Mouse (Mus musculus): ENCODE data around the gene Slit3. TPM values are rescaled to one million over a fixed set of nuclear protein-coding genes. Genes with fewer than 3 reads are reported as not detected.

Gene Slit3
- total and polyA plus RNA-seq, 3 experiments, result 0.55 to 4.8 (median 2.8) TPM

- Histone ChIP-seq H3K9me3 (replicated peaks; ENCODE audit: low read length) (no peaks in the 10 kb centered on the region), H3K79me2 (replicated peaks; ENCODE audit: control insufficient read depth, extremely low read depth, insufficient read depth, poor library complexity, severe bottlenecking) (no peaks in the 10 kb centered on the region), H3K4me1 (ENCODE audit: control insufficient read depth in 1 of 2, insufficient read depth in 2 of 2) (peaks cover 0 to 14% of the 10 kb centered on the region in 2 experiments; a peak in 2 of 4 replicates), H3K4me2 (ENCODE audit: insufficient read depth, low read depth, poor library complexity, severe bottlenecking) (no peak overlapping the region), H3K27ac (ENCODE audit: insufficient read depth, low read depth) (no peak overlapping the region), H3K36me3 (replicated peaks in 1 of 2; ENCODE audit: control insufficient read depth in 1 of 2, insufficient read depth in 1 of 2, low read length in 1 of 2) (no peaks in the 10 kb centered on the region), H3K4me3 (replicated peaks in 1 of 3; ENCODE audit: low read depth in 2 of 3, low read length in 2 of 3, poor library complexity in 1 of 3) (no peak overlapping the region), H3K27me3 (replicated peaks) (peaks cover 2% of the 10 kb centered on the region), H3K9ac (ENCODE audit: insufficient read depth, low read depth) (no peak overlapping the region)
- DNase-seq (ENCODE audit: extremely low read depth), result no peak
- dilution Hi-C loops (cut with MboI; ENCODE audit: extremely low pct_ligation_motif_present, extremely low pct_unique_long_range_greater_than_20kb, low sequenced_read_pairs) (no loop called here), in situ Hi-C loops (cut with MboI; ENCODE audit: low pct_ligation_motif_present, low pct_unique_long_range_greater_than_20kb, low sequenced_read_pairs) (no loop called here)
- TF ChIP-seq MXI1 (IDR thresholded peaks at IDR 0.05; ENCODE audit: low read depth, low read length), result no peak
- TF ChIP-seq POLR2A (IDR thresholded peaks at IDR 0.05; ENCODE audit: low read depth, low read length), result no peak
- no peak for TF ChIP-seq MAX (IDR thresholded peaks at IDR 0.05; ENCODE audit: low read length)
- no peak for TF ChIP-seq KAT2A (IDR thresholded peaks at IDR 0.05; ENCODE audit: insufficient replicate concordance, low read length)
- no peak for TF ChIP-seq MYC (IDR thresholded peaks at IDR 0.05; ENCODE audit: low read depth, low read length)
- TF ChIP-seq ZKSCAN1 (IDR thresholded peaks at IDR 0.05; ENCODE audit: borderline replicate concordance, low read depth, low read length), result no peak
- no peak for TF ChIP-seq RCOR1 (conservative IDR thresholded peaks at IDR 0.05; ENCODE audit: low read depth, low read length)
Measured at GRCm38 (mm10) chr11:35601652-35602240, 480.7 kb downstream of the Slit3 start.

DNA sequence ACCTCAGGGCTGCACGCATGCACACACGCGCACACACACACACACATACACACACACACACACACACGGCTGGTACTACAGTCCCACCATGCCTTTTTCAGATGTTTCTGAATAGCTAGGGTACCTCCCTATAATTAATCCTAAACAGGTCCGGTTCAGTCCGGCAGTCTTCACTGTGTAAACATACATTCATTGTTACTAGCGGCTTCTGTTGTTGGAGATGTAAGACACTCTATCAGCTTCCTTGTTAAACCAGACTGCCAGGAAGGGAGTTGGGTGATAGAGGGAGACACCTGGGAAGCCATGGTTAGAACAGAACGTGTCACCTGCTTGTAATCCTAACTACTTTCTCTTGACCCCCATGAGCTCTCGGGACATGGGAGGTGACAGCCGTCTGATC lies 481.6 kb downstream of the Slit3 start:
- H3K27ac ChIP-seq (ENCODE audit: insufficient read depth, low read depth), result no peak overlapping the region
- H3K9ac ChIP-seq (ENCODE audit: insufficient read depth, low read depth), result no peak overlapping the region
- no peak overlapping the region for H3K4me3 ChIP-seq (replicated peaks in 1 of 3; ENCODE audit: low read depth in 2 of 3, low read length in 2 of 3, poor library complexity in 1 of 3)
- peaks cover 0 to 14% of the 10 kb centered on the region in 2 experiments; a peak in 2 of 4 replicates for H3K4me1 ChIP-seq (ENCODE audit: control insufficient read depth in 1 of 2, insufficient read depth in 2 of 2)
- no peaks in the 10 kb centered on the region for H3K79me2 ChIP-seq (replicated peaks; ENCODE audit: control insufficient read depth, extremely low read depth, insufficient read depth, poor library complexity, severe bottlenecking)
- H3K36me3 ChIP-seq (replicated peaks in 1 of 2; ENCODE audit: control insufficient read depth in 1 of 2, insufficient read depth in 1 of 2, low read length in 1 of 2), result no peaks in the 10 kb centered on the region
- no peaks in the 10 kb centered on the region for H3K9me3 ChIP-seq (replicated peaks; ENCODE audit: low read length)
- peaks cover 5% of the 10 kb centered on the region for H3K27me3 ChIP-seq (replicated peaks)
- dilution Hi-C loops (cut with MboI; ENCODE audit: extremely low pct_ligation_motif_present, extremely low pct_unique_long_range_greater_than_20kb, low sequenced_read_pairs) (no loop called here), in situ Hi-C loops (cut with MboI; ENCODE audit: low pct_ligation_motif_present, low pct_unique_long_range_greater_than_20kb, low sequenced_read_pairs) (no loop called here)
- H3K4me2 ChIP-seq (ENCODE audit: insufficient read depth, low read depth, poor library complexity, severe bottlenecking), result no peak overlapping the region
- TF ChIP-seq ZNF384 (IDR thresholded peaks at IDR 0.05; ENCODE audit: low read depth, low read length) (no peak), ETS1 (conservative IDR thresholded peaks at IDR 0.05; ENCODE audit: low read depth, low read length) (no peak), NRF1 (IDR thresholded peaks at IDR 0.05; ENCODE audit: low read depth, low read length) (no peak), RAD21 (IDR thresholded peaks at IDR 0.05; ENCODE audit: low read depth, low read length) (no peak), MAX (IDR thresholded peaks at IDR 0.05; ENCODE audit: low read length) (no peak), POLR2A (IDR thresholded peaks at IDR 0.05; ENCODE audit: low read depth, low read length) (no peak)
- no peak for DNase-seq (ENCODE audit: extremely low read depth)

GRCm38 (mm10) chr11:35603946-35604345 lies 482.9 kb downstream of the Slit3 start:
- dilution Hi-C loops (cut with MboI; ENCODE audit: extremely low pct_ligation_motif_present, extremely low pct_unique_long_range_greater_than_20kb, low sequenced_read_pairs) (no loop called here), in situ Hi-C loops (cut with MboI; ENCODE audit: low pct_ligation_motif_present, low pct_unique_long_range_greater_than_20kb, low sequenced_read_pairs) (no loop called here)
- H3K4me3 ChIP-seq (replicated peaks in 1 of 3; ENCODE audit: low read depth in 2 of 3, low read length in 2 of 3, poor library complexity in 1 of 3), result no peak overlapping the region
- no peaks in the 10 kb centered on the region for H3K79me2 ChIP-seq (replicated peaks; ENCODE audit: control insufficient read depth, extremely low read depth, insufficient read depth, poor library complexity, severe bottlenecking)
- H3K27ac ChIP-seq (ENCODE audit: insufficient read depth, low read depth), result no peak overlapping the region
- TF ChIP-seq BHLHE40 (IDR thresholded peaks at IDR 0.05; ENCODE audit: low read depth, low read length), result no peak
- no peak for TF ChIP-seq PAX5 (IDR thresholded peaks at IDR 0.05; ENCODE audit: low read length)
- TF ChIP-seq E2F4 (IDR thresholded peaks at IDR 0.05; ENCODE audit: insufficient replicate concordance, low read depth, low read length), result no peak
- peak; percentile 49 for TF ChIP-seq SMC3 (IDR thresholded peaks at IDR 0.05; ENCODE audit: low read depth, low read length)
- TF ChIP-seq GABPA (IDR thresholded peaks at IDR 0.05; ENCODE audit: insufficient replicate concordance, low read depth, low read length), result no peak
- TF ChIP-seq ZC3H11A (IDR thresholded peaks at IDR 0.05; ENCODE audit: low read depth, low read length), result no peak
- TF ChIP-seq RAD21 (IDR thresholded peaks at IDR 0.05; ENCODE audit: low read depth, low read length), result peak; percentile 36
- no peak for TF ChIP-seq MAX (IDR thresholded peaks at IDR 0.05; ENCODE audit: low read length)
- TF ChIP-seq ZNF384 (IDR thresholded peaks at IDR 0.05; ENCODE audit: low read depth, low read length), result no peak
- TF ChIP-seq UBTF (IDR thresholded peaks at IDR 0.05; ENCODE audit: low read depth, low read length), result no peak
- no peak for TF ChIP-seq MEF2A (IDR thresholded peaks at IDR 0.05; ENCODE audit: borderline replicate concordance, low read depth, low read length)
- no peak for TF ChIP-seq ZKSCAN1 (IDR thresholded peaks at IDR 0.05; ENCODE audit: borderline replicate concordance, low read depth, low read length)
- no peak for TF ChIP-seq NRF1 (IDR thresholded peaks at IDR 0.05; ENCODE audit: low read depth, low read length)
- no peak for TF ChIP-seq SIN3A (IDR thresholded peaks at IDR 0.05; ENCODE audit: low read length)
- TF ChIP-seq CTCF (conservative IDR thresholded peaks at IDR 0.05 in 1 of 2, IDR thresholded peaks at IDR 0.05 in 1 of 2; ENCODE audit: low read depth in 2 of 2, low read length in 2 of 2), result peak in 1 of 2 experiments; percentile 52; a peak in 2 of 4 replicates
- H3K27me3 ChIP-seq (replicated peaks), result peaks cover 6% of the 10 kb centered on the region
- H3K4me2 ChIP-seq (ENCODE audit: insufficient read depth, low read depth, poor library complexity, severe bottlenecking), result no peak overlapping the region
- peaks cover 0 to 23% of the 10 kb centered on the region in 2 experiments; a peak in 2 of 4 replicates for H3K4me1 ChIP-seq (ENCODE audit: control insufficient read depth in 1 of 2, insufficient read depth in 2 of 2)
- peak; percentile 24 for DNase-seq (ENCODE audit: extremely low read depth)
- H3K9me3 ChIP-seq (replicated peaks; ENCODE audit: low read length), result no peaks in the 10 kb centered on the region
- no peak overlapping the region for H3K9ac ChIP-seq (ENCODE audit: insufficient read depth, low read depth)
- no peaks in the 10 kb centered on the region for H3K36me3 ChIP-seq (replicated peaks in 1 of 2; ENCODE audit: control insufficient read depth in 1 of 2, insufficient read depth in 1 of 2, low read length in 1 of 2)
